Mouse (Mus musculus) liver, embryonic 14.5 days (tissue): ENCODE results near the gene Myl6b. TPM values are rescaled to one million over a fixed set of nuclear protein-coding genes. Genes with fewer than 3 reads are reported as not detected.
A peak's percentile ranks its signal among the peaks of the same experiment; 100 is the strongest.

Experiments used
- ATAC-seq: fragments of 200-750 bp; cut with Nextera tagmentation; 2 replicates; pipeline ENCODE4 v1.8.0; 2017; ENCODE audit warnings: moderate number of reproducible peaks, mild to moderate bottlenecking, moderate library complexity; ENCODE audit not compliant: insufficient read depth
- DNase-seq, 3 experiments: peaks; one replicate each; pipeline ENCODE4 v3.0.0-alpha.2; 2012 to 2013; ENCODE audit warnings: low read depth in 3 of 3, low spot score in 3 of 3
- H3K27ac ChIP-seq: fragments of 300-500 bp; sonication (generic); 2 replicates; pipeline ENCODE4 v1.5.1; 2014; ENCODE audit warnings: moderate library complexity, mild to moderate bottlenecking, control low read depth, inconsistent platforms
- H3K27me3 ChIP-seq: fragments of 300-500 bp; sonication (generic); 2 replicates; pipeline ENCODE4 v1.6.1; 2014; ENCODE audit warnings: mild to moderate bottlenecking, low read length, moderate library complexity; ENCODE audit not compliant: control insufficient read depth, insufficient read depth
- H3K36me3 ChIP-seq: fragments of 300-500 bp; sonication (generic); replicated peaks from 2 replicates; pipeline ENCODE4 v1.6.1; 2014; ENCODE audit warnings: low read depth; ENCODE audit not compliant: control insufficient read depth, insufficient read depth
- H3K4me1 ChIP-seq, 2 experiments: fragments of 200-500 bp in 1 of 2; fragments of 300-500 bp in 1 of 2; sonication (generic) in 1 of 2; replicated peaks; 2 replicates each; pipeline ENCODE4 v1.6.1; 2012 to 2014; ENCODE audit warnings: antibody characterized with exemption in 1 of 2, inconsistent platforms in 1 of 2, low read length in 1 of 2; ENCODE audit not compliant: control insufficient read depth in 2 of 2, insufficient read depth in 2 of 2
- H3K4me2 ChIP-seq: fragments of 300-500 bp; sonication (generic); 2 replicates; pipeline ENCODE4 v1.6.1; 2014; ENCODE audit warnings: low read depth, mild to moderate bottlenecking, control low read depth, moderate library complexity
- H3K4me3 ChIP-seq, 2 experiments: fragments of 200-500 bp in 1 of 2; fragments of 300-500 bp in 1 of 2; sonication (generic) in 1 of 2; 2 replicates each; pipeline ENCODE4 v1.5.1; 2012 to 2014; ENCODE audit warnings: low read depth in 2 of 2, low read length in 2 of 2, mild to moderate bottlenecking in 2 of 2, control low read depth in 1 of 2, inconsistent platforms in 1 of 2, moderate library complexity in 1 of 2; ENCODE audit not compliant: insufficient read depth in 1 of 2
- H3K9ac ChIP-seq: fragments of 300-500 bp; sonication (generic); replicated peaks from 2 replicates; pipeline ENCODE4 v1.6.1; 2014; ENCODE audit warnings: mild to moderate bottlenecking, control low read depth, moderate library complexity
- H3K9me3 ChIP-seq: fragments of 300-500 bp; sonication (generic); 2 replicates; pipeline ENCODE4 v1.6.1; 2016; ENCODE audit warnings: low read length, mixed read lengths; ENCODE audit not compliant: control insufficient read depth
- CTCF ChIP-seq: IDR thresholded peaks from 2 replicates; pipeline ENCODE4 v1.5.1; 2016; ENCODE audit warnings: antibody characterized with exemption, low read depth, control low read depth
- EP300 ChIP-seq: IDR thresholded peaks from 2 replicates; pipeline ENCODE4 v1.6.1; 2016; ENCODE audit warnings: antibody characterized with exemption, low read depth
- WGBS: fragments of 180-500 bp; shearing (Covaris S2); extraction: QIAGEN DNeasy Blood & Tissue Kit; methylation state at CpG from one replicate; pipeline ENCODE4 v1.1.7; 2014; ENCODE audit not compliant: insufficient replicate concordance; 5-methylcytosine and 5-hydroxymethylcytosine counted together
- polyA plus RNA-seq, 2 experiments: library from polyadenylated mRNA; depleted of rRNA in 1 of 2; stranded (reverse) in 1 of 2; unstranded in 1 of 2; fragments of >200 nt; fragmentation: Nextera tagmentation in 1 of 2; extraction: Ambion mirVana in 1 of 2; gene quantifications; 2 replicates each; pipeline versions ENCODE4 v1.2.1 to v1.2.3; 2012 to 2014

The Myl6b gene
- 1.2 and 1.5 TPM in 2 replicates for polyA plus RNA-seq (2012; rRNA removed)
- 0.72 and 1.3 TPM in 2 replicates for polyA plus RNA-seq (2014; fragmentation: Nextera tagmentation; extraction: Ambion mirVana)

DNA sequence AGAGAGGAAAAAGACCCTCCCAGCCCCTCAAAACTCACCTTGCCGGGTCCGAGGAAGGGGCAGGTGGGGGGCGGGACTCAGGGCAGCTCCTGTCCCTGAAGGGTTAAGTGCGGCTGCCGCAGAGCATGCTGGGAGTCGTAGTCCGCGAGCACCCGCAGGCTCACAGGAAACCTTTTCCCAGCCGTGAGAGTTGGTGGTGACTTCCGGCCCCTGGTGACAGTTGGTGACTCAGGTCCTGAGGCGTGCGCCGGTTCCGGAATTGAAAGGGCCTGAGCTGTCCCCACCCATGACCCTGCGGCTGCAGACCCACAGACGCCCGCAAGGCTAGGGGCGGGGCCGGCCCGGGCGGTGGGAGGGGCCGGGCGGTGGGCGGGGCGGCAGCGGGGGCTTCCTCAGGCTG lies at the start of gene Myl6b:
TSS of gene Myl6b (minus strand) at position 96 of the 400 bp plus-strand sequence.
- H3K27me3 ChIP-seq, result no peaks in the 10 kb centered on the region
- peak within 1 kb of the TSS; percentile 79 for H3K27ac ChIP-seq
- H3K9ac ChIP-seq, result peak within 1 kb of the TSS; percentile 66
- H3K4me1 ChIP-seq, result peaks cover 10 to 15% of the 10 kb centered on the region in 2 experiments
- under 1% methylated on average over 26 of the region's 27 CpGs for WGBS
- TF ChIP-seq EP300 (peak; percentile 73), CTCF (no peak)
- H3K4me3 ChIP-seq, result peak within 1 kb of the TSS; percentile 66 to 98
- DNase-seq, result peak; percentile 94 to 95 (median 95)
- peak; percentile 86 for ATAC-seq
- H3K9me3 ChIP-seq, result no peaks in the 10 kb centered on the region
- peak within 1 kb of the TSS; percentile 83 for H3K4me2 ChIP-seq
- H3K36me3 ChIP-seq, result no peaks in the 10 kb centered on the region

DNA sequence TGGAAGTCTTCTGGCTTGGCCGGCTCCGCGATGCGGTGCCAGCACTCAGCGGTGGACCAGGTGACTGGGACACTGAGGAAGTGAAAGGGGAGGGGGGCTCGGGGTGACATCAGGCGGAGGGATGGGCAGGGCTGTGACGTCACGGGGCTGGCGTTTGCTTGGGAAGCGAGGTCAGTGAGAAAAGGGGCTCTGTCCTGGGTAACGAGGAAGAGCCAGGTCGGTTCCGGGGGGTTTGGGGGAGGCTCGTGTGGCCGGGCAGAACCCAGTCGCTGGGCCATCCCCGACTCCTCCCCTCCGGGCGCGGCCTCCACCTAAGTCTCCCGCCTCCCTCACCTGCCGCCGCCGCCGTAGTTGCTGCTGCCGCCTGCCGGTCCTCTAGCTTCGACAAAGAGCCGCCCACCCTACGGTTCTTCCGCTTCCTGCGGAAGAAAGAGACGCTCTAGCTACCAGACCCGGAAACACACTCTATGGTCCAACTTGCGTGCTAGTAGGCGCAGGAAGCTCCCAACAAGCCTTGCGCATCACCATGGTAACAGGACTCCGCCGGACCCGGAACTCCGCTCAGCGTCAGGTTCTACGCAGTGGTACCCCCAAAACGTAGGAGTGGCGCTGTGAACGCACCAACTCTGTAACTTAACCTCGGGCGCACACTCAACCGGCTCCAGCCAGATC lies 49.0 kb upstream of the Myl6b start, which contains the start of gene Zc3h10:
TSS of gene Zc3h10 (minus strand) at position 414 of the 672 bp plus-strand sequence.
- ATAC-seq (peak; percentile 85), DNase-seq (peak; percentile 98 to 99 (median 98))
- Histone ChIP-seq H3K27ac (peak within 1 kb of the TSS; percentile 92), H3K36me3 (peaks cover 22% of the 10 kb centered on the region), H3K9me3 (no peaks in the 10 kb centered on the region), H3K27me3 (no peaks in the 10 kb centered on the region), H3K9ac (peak within 1 kb of the TSS; percentile 95), H3K4me1 (peaks cover 0 to 11% of the 10 kb centered on the region in 2 experiments; a peak in 3 of 4 replicates), H3K4me2 (peak within 1 kb of the TSS; percentile 96), H3K4me3 (peak within 1 kb of the TSS; percentile 74 to 86)
- WGBS, result under 1% methylated on average over 50 of the region's 50 CpGs
- peak; percentile 81 for TF ChIP-seq CTCF
- 0 out of 2 replicates have a peak, but pooled peaks have one; percentile 28 for TF ChIP-seq EP300

DNA sequence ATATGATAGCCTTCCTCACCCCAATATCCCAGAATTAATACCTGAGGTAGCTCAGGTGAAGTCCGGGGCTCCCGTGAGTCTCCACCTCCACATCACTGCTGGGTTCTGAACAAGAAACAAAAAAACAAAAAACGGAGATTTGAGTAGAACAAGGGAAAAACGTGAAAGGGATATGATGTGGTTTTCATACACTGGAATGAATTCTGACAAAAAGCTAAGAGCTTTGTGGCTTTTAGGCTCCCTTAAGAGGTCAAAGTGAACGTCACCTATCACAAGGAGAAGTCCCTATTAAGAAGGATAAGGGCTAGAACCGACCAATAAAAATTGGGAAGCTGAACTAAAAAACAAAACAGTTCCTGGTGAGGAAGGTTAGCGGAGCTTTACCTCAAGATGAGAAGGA lies 48.3 kb upstream of the Myl6b start:
- TF ChIP-seq EP300, result no peak
- no peak for TF ChIP-seq CTCF
- peak overlapping the region; percentile 74 to 86 for H3K4me3 ChIP-seq
- H3K9ac ChIP-seq, result peak overlapping the region; percentile 84
- H3K4me2 ChIP-seq, result peak overlapping the region; percentile 96
- peak overlapping the region; percentile 80 for H3K27ac ChIP-seq
- no peak for DNase-seq
- H3K4me1 ChIP-seq, result peaks cover 0 to 11% of the 10 kb centered on the region in 2 experiments; a peak in 3 of 4 replicates
- no peaks in the 10 kb centered on the region for H3K9me3 ChIP-seq
- H3K27me3 ChIP-seq, result no peaks in the 10 kb centered on the region
- no peak for ATAC-seq
- H3K36me3 ChIP-seq, result peaks cover 22% of the 10 kb centered on the region
- 11% methylated on average over 7 of the region's 7 CpGs for WGBS

DNA sequence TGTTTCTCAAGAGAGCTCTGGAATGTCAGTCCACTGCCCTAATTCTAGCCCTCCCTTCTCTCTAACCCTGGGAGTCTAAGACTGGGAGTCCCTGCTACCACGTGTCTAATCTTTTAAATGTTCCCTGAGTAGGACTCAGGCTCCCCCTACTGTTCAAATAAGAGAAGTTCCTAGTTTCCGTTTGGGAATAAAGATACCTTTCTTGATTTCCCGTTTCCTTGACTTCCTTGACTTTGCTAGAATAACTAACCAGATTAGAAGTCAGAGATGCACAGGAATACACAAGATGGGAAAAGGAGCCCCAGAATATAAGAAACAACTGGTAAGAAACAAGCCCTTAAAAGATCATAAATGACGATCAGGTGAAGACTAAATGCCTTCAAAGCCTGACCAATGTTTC lies 47.9 kb upstream of the Myl6b start:
- no peaks in the 10 kb centered on the region for H3K27me3 ChIP-seq
- ATAC-seq, result no peak
- peak; percentile 81 for TF ChIP-seq CTCF
- TF ChIP-seq EP300, result no peak
- H3K27ac ChIP-seq, result peak overlapping the region; percentile 80
- peak in 2 of 3 experiments; percentile 60 to 64 for DNase-seq
- 8% methylated on average over 4 of the region's 4 CpGs for WGBS
- no peaks in the 10 kb centered on the region for H3K9me3 ChIP-seq
- peak overlapping the region; percentile 74 to 86 for H3K4me3 ChIP-seq
- H3K4me1 ChIP-seq, result peaks cover 0 to 11% of the 10 kb centered on the region in 2 experiments; a peak in 3 of 4 replicates
- H3K9ac ChIP-seq, result peak overlapping the region; percentile 84
- peaks cover 22% of the 10 kb centered on the region for H3K36me3 ChIP-seq
- peak overlapping the region; percentile 96 for H3K4me2 ChIP-seq

DNA sequence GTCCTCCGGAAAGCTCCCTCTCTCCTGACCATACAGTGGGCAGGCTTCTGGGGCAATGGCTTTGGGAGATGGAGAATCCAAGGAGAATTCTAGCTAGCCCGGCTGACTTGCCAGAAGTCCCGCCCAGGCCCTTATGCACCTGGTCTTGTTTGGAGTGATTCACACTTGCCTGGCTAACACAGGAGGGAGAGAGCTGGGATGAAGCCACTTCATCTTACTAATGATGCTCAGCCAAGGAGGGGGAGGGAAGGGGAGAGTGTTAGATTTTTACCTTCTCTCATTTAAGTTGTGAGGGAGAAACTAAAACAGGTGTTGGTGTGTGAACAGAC lies 47.0 kb upstream of the Myl6b start:
- Histone ChIP-seq H3K9ac (no peak overlapping the region; the same call in 1 of the 2 replicates), H3K9me3 (no peaks in the 10 kb centered on the region), H3K27me3 (no peaks in the 10 kb centered on the region), H3K4me1 (peaks cover 0 to 11% of the 10 kb centered on the region in 2 experiments; a peak in 3 of 4 replicates), H3K27ac (no peak overlapping the region), H3K4me3 (no peak overlapping the region), H3K36me3 (peaks cover 22% of the 10 kb centered on the region), H3K4me2 (no peak overlapping the region)
- DNase-seq (no peak), ATAC-seq (no peak)
- TF ChIP-seq EP300 (no peak), CTCF (no peak)
- WGBS, result 83% methylated on average over 3 of the region's 3 CpGs
